Mouse (Mus musculus): ENCODE results near the gene Tead1. TPM values are rescaled to one million over a fixed set of nuclear protein-coding genes. Genes with fewer than 3 reads are reported as not detected.
A peak's percentile ranks its signal among the peaks of the same experiment; 100 is the strongest.

Gene Tead1
- total RNA-seq, 2 experiments from 2014 or later = 19.8 to 23.1 TPM

GRCm38 (mm10) chr7:112801706-112802105 lies 122.6 kb downstream of the Tead1 start:
- DNase-seq = no peak
- intact Hi-C loops (cut with DNase I) = no loop called here

- intact Hi-C loops (cut with DNase I) = no loop called here
- DNase-seq = no peak
Measured at GRCm38 (mm10) chr7:112806718-112807400, 127.7 kb downstream of the Tead1 start.

- peak; percentile 24 for DNase-seq
- intact Hi-C loops (cut with DNase I) = no loop called here
Measured at GRCm38 (mm10) chr7:112807401-112807751, 128.3 kb downstream of the Tead1 start.

GRCm38 (mm10) chr7:112810752-112811151 lies 131.6 kb downstream of the Tead1 start:
- no peak for DNase-seq
- intact Hi-C loops (cut with DNase I) = no loop called here

GRCm38 (mm10) chr7:112812037-112812775 lies 133.1 kb downstream of the Tead1 start:
- no peak for DNase-seq
- intact Hi-C loops (cut with DNase I) = no loop called here

GRCm38 (mm10) chr7:112813163-112813562 lies 134.0 kb downstream of the Tead1 start:
- intact Hi-C loops (cut with DNase I) = no loop called here
- DNase-seq = no peak

- no peak for DNase-seq
- intact Hi-C loops (cut with DNase I) = no loop called here
Measured at GRCm38 (mm10) chr7:112813731-112814306, 134.7 kb downstream of the Tead1 start.

GRCm38 (mm10) chr7:112816016-112816415 lies 136.9 kb downstream of the Tead1 start:
- DNase-seq = no peak
- intact Hi-C loops (cut with DNase I) = no loop called here

- no peak for DNase-seq
- intact Hi-C loops (cut with DNase I) = no loop called here
Measured at GRCm38 (mm10) chr7:112819833-112820232, 140.7 kb downstream of the Tead1 start.

GRCm38 (mm10) chr7:112822879-112823278 lies 143.8 kb downstream of the Tead1 start:
- intact Hi-C loops (cut with DNase I) = no loop called here
- no peak for DNase-seq

GRCm38 (mm10) chr7:112823621-112824020 lies 144.5 kb downstream of the Tead1 start:
- DNase-seq = peak; percentile 70
- intact Hi-C loops (cut with DNase I) = no loop called here

GRCm38 (mm10) chr7:112825339-112825781 lies 146.2 kb downstream of the Tead1 start:
- intact Hi-C loops (cut with DNase I) = no loop called here
- DNase-seq = peak; percentile 30

- intact Hi-C loops (cut with DNase I) = no loop called here
Measured at GRCm38 (mm10) chr7:112826114-112826911, 147.2 kb downstream of the Tead1 start.

GRCm38 (mm10) chr7:112828016-112828695 lies 149.0 kb downstream of the Tead1 start:
- DNase-seq = no peak
- intact Hi-C loops (cut with DNase I) = no loop called here

More at GRCm38 (mm10) chr7:112826114-112826911, 147.2 kb downstream of the Tead1 start:
- peak; percentile 87 for DNase-seq

- intact Hi-C loops (cut with DNase I) = no loop called here
- DNase-seq = no peak
Measured at GRCm38 (mm10) chr7:112828696-112829022, 149.5 kb downstream of the Tead1 start.

- intact Hi-C loops (cut with DNase I) = no loop called here
- DNase-seq = no peak
Measured at GRCm38 (mm10) chr7:112830946-112831345, 151.8 kb downstream of the Tead1 start.

GRCm38 (mm10) chr7:112831446-112831845 lies 152.3 kb downstream of the Tead1 start:
- intact Hi-C loops (cut with DNase I) = no loop called here
- no peak for DNase-seq

GRCm38 (mm10) chr7:112833132-112833531 lies 154.0 kb downstream of the Tead1 start:
- DNase-seq = no peak
- intact Hi-C loops (cut with DNase I) = no loop called here

GRCm38 (mm10) chr7:112836076-112836475 lies 157.0 kb downstream of the Tead1 start:
- peak; percentile 48 for DNase-seq
- intact Hi-C loops (cut with DNase I) = no loop called here

- intact Hi-C loops (cut with DNase I) = no loop called here
- no peak for DNase-seq
Measured at GRCm38 (mm10) chr7:112838131-112838530, 159.0 kb downstream of the Tead1 start.

- intact Hi-C loops (cut with DNase I) = no loop called here
- DNase-seq = peak; percentile 80
Measured at GRCm38 (mm10) chr7:112840351-112840750, 161.2 kb downstream of the Tead1 start.

All from left cerebral cortex, postnatal 4 days (tissue).